Mouse (Mus musculus) liver, embryonic 12.5 days (tissue): ENCODE measurements at regions not wholly inside any gene's neighbourhood (a gene's known extent, or its start where the extent isn't known, plus 50 kb on each side); places are given as distances from the start of the nearest gene placed in this dataset.

Source experiments
- ATAC-seq: fragments of 200-750 bp; cut with Nextera tagmentation; 2 replicates; pipeline ENCODE4 v1.8.0; 2017; ENCODE audit warnings: moderate number of reproducible peaks, mild to moderate bottlenecking, moderate library complexity
- H3K27ac ChIP-seq: fragments of 300-500 bp; sonication (generic); 2 replicates; pipeline ENCODE4 v1.5.1; 2016; ENCODE audit warnings: mild to moderate bottlenecking
- H3K27me3 ChIP-seq: fragments of 300-500 bp; sonication (generic); replicated peaks from 2 replicates; pipeline ENCODE4 v1.6.1; 2016; ENCODE audit warnings: mild to moderate bottlenecking, moderate library complexity
- H3K36me3 ChIP-seq: fragments of 300-500 bp; sonication (generic); 2 replicates; pipeline ENCODE4 v1.6.1; 2016; ENCODE audit warnings: mild to moderate bottlenecking, moderate library complexity
- H3K4me1 ChIP-seq: fragments of 300-500 bp; sonication (generic); 2 replicates; pipeline ENCODE4 v1.6.1; 2016
- H3K4me2 ChIP-seq: fragments of 300-500 bp; sonication (generic); 2 replicates; pipeline ENCODE4 v1.6.1; 2016; ENCODE audit warnings: mild to moderate bottlenecking, moderate library complexity
- H3K4me3 ChIP-seq: fragments of 300-500 bp; sonication (generic); 2 replicates; pipeline ENCODE4 v1.5.1; 2016; ENCODE audit warnings: mild to moderate bottlenecking, moderate library complexity
- H3K9ac ChIP-seq: fragments of 300-500 bp; sonication (generic); 2 replicates; pipeline ENCODE4 v1.6.1; 2016; ENCODE audit warnings: mild to moderate bottlenecking, moderate library complexity
- H3K9me3 ChIP-seq: fragments of 300-500 bp; sonication (generic); replicated peaks from 2 replicates; pipeline ENCODE4 v1.6.1; 2016; ENCODE audit warnings: mild to moderate bottlenecking, moderate library complexity
- WGBS: fragments of 180-500 bp; shearing (Covaris S2); methylation state at CpG from one replicate; pipeline ENCODE4 v1.1.7; 2016; ENCODE audit not compliant: insufficient replicate concordance; 5-methylcytosine and 5-hydroxymethylcytosine counted together

DNA sequence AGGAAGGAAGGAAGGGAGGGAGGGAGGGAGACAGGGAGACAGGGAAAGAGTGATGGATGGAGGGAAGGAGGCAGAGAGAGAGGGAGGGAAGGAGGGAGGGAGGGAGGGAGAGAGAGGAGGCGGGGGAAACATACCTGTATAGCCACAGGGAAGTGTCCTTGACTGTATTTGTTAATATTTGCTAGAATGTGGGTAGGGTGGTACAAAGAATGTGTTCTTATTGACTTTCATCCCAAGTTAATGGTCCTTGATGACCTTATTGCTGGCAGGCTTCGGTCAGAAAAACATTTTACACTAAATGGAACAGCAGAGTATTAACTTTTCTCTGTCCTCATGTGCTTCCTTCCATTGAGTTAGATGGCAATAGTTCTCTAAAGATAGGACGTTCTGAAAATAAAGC, 171.0 kb upstream of the Ctnnb1 start:
- no peak overlapping the region for H3K9ac ChIP-seq
- no peaks in the 10 kb centered on the region for H3K4me1 ChIP-seq
- no peak overlapping the region for H3K4me2 ChIP-seq
- ATAC-seq, result no peak
- H3K4me3 ChIP-seq, result no peak overlapping the region
- no peaks in the 10 kb centered on the region for H3K9me3 ChIP-seq
- H3K27ac ChIP-seq, result no peak overlapping the region
- WGBS, result 69% methylated on average over 3 of the region's 3 CpGs
- H3K27me3 ChIP-seq, result no peaks in the 10 kb centered on the region
- H3K36me3 ChIP-seq, result no peaks in the 10 kb centered on the region

DNA sequence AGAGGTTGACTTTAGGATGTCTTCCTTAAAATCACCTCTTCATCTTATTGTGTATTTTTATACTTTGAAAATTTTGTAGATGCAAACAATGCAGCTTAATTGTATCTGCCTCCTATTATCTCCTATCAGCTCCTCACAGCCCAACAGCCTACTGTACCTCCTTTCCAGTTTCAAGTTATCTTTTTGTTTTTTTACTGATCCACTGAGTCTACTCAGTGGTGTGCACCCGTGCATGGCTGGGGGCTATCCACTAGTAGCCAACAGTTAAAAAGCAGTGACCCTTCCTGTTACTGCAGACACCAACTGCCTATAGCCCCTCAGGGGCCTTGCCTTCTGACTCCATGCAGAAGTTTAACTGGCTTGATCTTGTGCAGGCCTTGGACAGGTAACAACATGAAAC, 170.4 kb upstream of the Ctnnb1 start:
- Histone ChIP-seq H3K9me3 (no peaks in the 10 kb centered on the region), H3K9ac (no peak overlapping the region), H3K27ac (no peak overlapping the region), H3K4me2 (no peak overlapping the region), H3K27me3 (no peaks in the 10 kb centered on the region), H3K4me1 (no peaks in the 10 kb centered on the region), H3K4me3 (no peak overlapping the region), H3K36me3 (no peaks in the 10 kb centered on the region)
- WGBS, result 38% methylated on average over 1 of the region's 1 CpGs
- ATAC-seq, result no peak

DNA sequence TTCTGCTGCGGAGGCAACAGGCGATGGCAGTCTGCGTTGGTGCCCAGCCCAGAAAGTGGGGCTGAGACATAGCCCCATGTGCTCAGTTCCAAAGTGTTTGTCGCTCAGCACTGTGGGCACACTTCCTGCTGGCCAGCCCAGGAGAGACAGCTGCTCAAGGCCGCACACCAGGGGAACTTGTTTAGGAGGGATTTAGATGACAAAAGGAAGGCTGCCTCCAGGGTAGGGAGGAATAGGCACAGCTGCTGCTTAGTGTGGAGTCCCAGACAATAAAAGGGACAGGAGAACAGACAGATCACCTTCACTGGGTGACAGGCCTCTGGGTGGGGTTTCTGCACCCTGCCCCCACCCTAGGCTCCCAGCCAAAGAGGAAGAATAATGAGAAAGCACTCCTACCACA, 169.2 kb upstream of the Ctnnb1 start:
- H3K36me3 ChIP-seq, result no peaks in the 10 kb centered on the region
- no peak overlapping the region for H3K4me3 ChIP-seq
- no peak overlapping the region for H3K4me2 ChIP-seq
- H3K27me3 ChIP-seq, result no peaks in the 10 kb centered on the region
- no peak overlapping the region for H3K9ac ChIP-seq
- no peaks in the 10 kb centered on the region for H3K4me1 ChIP-seq
- no peaks in the 10 kb centered on the region for H3K9me3 ChIP-seq
- no peak overlapping the region for H3K27ac ChIP-seq
- WGBS, result 59% methylated on average over 5 of the region's 5 CpGs
- no peak for ATAC-seq

DNA sequence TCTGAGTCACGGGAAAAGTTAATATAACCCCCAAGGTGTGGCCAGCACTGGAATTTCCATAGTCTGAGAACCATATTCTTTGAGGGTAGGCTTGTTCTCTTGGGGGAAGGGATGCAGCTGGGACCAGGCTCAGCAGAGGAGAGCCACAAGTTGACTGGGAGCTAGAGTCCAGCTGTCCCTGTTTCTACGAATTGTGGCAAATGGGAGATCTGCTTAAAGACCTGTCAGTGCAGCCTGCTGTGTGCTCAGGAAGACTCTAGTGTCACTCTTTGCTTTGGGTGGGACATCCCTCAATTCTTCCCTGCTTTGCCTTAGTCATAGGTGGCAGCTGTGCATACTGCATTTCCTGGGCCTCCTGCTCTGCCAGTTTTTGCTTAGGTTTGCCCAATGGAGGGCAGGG, 165.2 kb upstream of the Ctnnb1 start:
- ATAC-seq, result no peak
- no peaks in the 10 kb centered on the region for H3K27me3 ChIP-seq
- no peak overlapping the region for H3K9ac ChIP-seq
- no peak overlapping the region for H3K4me2 ChIP-seq
- WGBS, result 69% methylated on average over 2 of the region's 2 CpGs
- H3K27ac ChIP-seq, result no peak overlapping the region
- no peaks in the 10 kb centered on the region for H3K36me3 ChIP-seq
- no peak overlapping the region for H3K4me3 ChIP-seq
- no peaks in the 10 kb centered on the region for H3K4me1 ChIP-seq
- H3K9me3 ChIP-seq, result no peaks in the 10 kb centered on the region

DNA sequence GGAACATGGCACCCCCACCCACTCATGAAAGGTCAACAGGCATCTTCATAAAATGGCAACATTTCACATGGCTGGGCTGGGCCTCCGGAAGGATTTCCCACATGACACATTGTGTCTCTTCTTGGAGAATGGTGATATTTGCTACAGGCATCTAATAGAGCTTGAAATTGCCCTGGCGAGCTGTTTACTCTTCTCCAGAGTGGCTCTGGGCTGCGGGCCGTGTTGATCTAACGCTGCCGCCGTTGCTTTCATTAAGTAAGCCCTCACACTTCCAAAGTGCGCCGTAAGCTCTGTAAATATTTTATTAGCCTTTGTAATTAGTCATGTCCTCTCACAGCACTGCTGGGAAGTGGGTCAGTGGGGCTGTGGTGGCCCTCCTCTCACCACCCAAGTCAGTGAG, 164.4 kb upstream of the Ctnnb1 start:
- no peak overlapping the region for H3K9ac ChIP-seq
- H3K4me1 ChIP-seq, result no peaks in the 10 kb centered on the region
- H3K27ac ChIP-seq, result no peak overlapping the region
- no peak overlapping the region for H3K4me3 ChIP-seq
- H3K9me3 ChIP-seq, result no peaks in the 10 kb centered on the region
- H3K27me3 ChIP-seq, result no peaks in the 10 kb centered on the region
- no peak overlapping the region for H3K4me2 ChIP-seq
- ATAC-seq, result no peak
- 78% methylated on average over 9 of the region's 9 CpGs for WGBS
- no peaks in the 10 kb centered on the region for H3K36me3 ChIP-seq

DNA sequence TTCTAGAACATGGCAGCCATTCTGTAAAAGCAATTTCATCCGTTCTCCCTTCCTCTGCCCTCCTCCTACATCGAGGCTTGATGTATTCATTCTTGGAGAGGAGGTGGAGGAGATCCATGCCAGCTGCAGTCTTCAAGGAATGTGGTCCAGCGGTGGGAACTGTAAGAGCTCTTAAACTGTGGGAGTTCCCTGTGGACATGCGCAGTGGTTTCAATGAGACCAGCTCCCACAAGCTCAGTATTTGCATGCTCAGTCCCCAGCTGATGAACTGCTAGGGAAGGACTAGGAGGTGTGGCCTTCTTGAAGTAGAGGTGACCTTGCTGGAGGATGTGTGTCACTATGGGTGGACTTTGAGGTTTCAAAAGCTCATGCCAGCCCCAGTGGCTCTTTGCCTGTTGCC, 163.7 kb upstream of the Ctnnb1 start:
- WGBS, result 63% methylated on average over 4 of the region's 4 CpGs
- no peaks in the 10 kb centered on the region for H3K4me1 ChIP-seq
- no peak overlapping the region for H3K9ac ChIP-seq
- H3K36me3 ChIP-seq, result no peaks in the 10 kb centered on the region
- no peaks in the 10 kb centered on the region for H3K27me3 ChIP-seq
- H3K4me2 ChIP-seq, result no peak overlapping the region
- no peaks in the 10 kb centered on the region for H3K9me3 ChIP-seq
- ATAC-seq, result no peak
- no peak overlapping the region for H3K4me3 ChIP-seq
- no peak overlapping the region for H3K27ac ChIP-seq

DNA sequence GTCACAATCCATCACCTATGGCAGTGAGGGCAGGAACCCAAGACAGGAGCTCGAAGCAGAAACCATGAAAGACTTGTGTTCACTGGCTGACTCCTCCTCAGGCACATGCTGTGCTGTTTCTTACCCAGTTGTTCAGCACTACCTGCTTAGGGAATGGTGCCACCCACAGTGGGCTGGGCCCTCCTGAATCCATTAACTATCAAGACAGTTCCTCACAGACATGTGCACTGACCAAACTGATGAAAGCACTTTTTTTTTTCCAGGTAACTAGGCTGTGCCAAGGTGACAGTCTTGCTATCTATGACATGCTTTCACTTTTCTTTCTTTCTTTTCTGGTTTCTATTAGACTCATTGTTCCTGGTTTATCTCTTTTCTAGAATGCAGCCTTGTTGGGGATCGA, 162.1 kb upstream of the Ctnnb1 start:
- peaks cover 8% of the 10 kb centered on the region; the same call in 1 of the 2 replicates for H3K4me1 ChIP-seq
- H3K27ac ChIP-seq, result no peak overlapping the region
- no peaks in the 10 kb centered on the region for H3K36me3 ChIP-seq
- no peaks in the 10 kb centered on the region for H3K27me3 ChIP-seq
- 69% methylated on average over 2 of the region's 2 CpGs for WGBS
- ATAC-seq, result no peak
- H3K9me3 ChIP-seq, result no peaks in the 10 kb centered on the region
- no peak overlapping the region for H3K4me2 ChIP-seq
- no peak overlapping the region for H3K4me3 ChIP-seq
- no peak overlapping the region for H3K9ac ChIP-seq

DNA sequence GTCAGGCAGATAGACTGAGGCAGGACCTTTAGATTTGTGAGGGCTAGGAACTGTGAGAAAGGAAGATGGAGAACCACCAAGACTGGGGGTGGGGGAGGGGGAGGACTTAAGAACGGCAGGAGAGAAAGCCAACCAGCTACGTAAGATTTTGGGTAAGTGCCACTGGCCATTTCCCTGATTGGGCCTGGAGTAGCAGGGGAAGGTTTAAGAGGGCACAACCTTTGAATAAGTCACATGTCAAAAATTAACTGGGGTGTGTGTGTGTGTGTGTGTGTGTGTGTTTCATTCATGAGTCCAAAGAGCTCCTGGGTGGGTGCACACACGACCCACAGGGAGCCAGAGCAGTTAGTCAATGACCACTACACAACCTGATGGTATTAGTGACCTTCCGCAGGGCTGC, 161.6 kb upstream of the Ctnnb1 start:
- Histone ChIP-seq H3K36me3 (no peaks in the 10 kb centered on the region), H3K27ac (no peak overlapping the region), H3K4me1 (peaks cover 13% of the 10 kb centered on the region; the same call in 1 of the 2 replicates), H3K4me3 (no peak overlapping the region), H3K9ac (no peak overlapping the region), H3K4me2 (no peak overlapping the region), H3K27me3 (no peaks in the 10 kb centered on the region), H3K9me3 (no peaks in the 10 kb centered on the region)
- 61% methylated on average over 4 of the region's 4 CpGs for WGBS
- ATAC-seq, result no peak

DNA sequence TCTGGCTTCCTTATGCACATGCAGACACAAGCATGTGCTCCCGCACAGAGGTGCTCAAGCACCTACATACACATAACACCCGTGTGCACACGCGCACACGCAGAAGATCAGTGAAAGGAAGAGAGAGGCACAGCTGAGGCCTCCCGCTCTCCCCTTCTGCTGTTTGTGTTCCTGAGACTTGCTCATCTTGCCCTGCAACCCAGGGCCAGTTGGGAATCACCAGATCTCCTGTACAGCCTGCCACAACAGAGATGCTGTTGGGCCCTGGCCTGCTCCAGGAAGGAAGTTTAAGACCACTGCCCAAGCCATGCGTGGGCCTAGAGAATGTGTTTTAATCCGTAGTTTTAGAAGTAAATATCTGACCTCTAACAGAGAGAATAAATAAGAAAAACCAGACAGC, 160.0 kb upstream of the Ctnnb1 start:
- H3K27ac ChIP-seq, result no peak overlapping the region
- H3K27me3 ChIP-seq, result no peaks in the 10 kb centered on the region

DNA sequence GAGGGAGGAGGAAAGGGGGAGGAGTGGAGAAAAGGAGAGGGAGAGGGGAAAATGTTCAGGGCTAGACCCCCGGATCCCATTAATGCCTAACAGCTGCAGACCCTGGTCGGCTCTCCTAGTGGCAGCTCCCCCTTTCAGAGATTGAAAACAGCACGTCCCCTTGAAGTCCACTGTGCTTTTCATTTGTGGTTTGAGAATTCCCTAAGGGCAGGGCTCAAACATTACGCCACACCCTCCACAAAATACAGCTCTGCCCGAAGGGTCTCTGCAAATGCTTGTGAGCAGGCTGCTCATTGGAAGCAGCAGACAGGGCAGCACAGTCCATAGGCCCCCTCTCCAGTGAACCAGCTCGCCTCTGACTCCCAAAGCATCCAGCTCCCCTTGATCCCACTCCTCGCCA, 159.3 kb upstream of the Ctnnb1 start:
- Histone ChIP-seq H3K9me3 (no peaks in the 10 kb centered on the region), H3K27me3 (no peaks in the 10 kb centered on the region), H3K4me3 (no peak overlapping the region), H3K36me3 (no peaks in the 10 kb centered on the region), H3K9ac (no peak overlapping the region), H3K4me2 (no peak overlapping the region), H3K27ac (no peak overlapping the region), H3K4me1 (peaks cover 13% of the 10 kb centered on the region; the same call in 1 of the 2 replicates)
- no peak for ATAC-seq
- 52% methylated on average over 7 of the region's 7 CpGs for WGBS

More for the DNA sequence above, 160.0 kb upstream of the Ctnnb1 start:
- Histone ChIP-seq H3K4me2 (no peak overlapping the region), H3K9me3 (no peaks in the 10 kb centered on the region), H3K4me3 (no peak overlapping the region), H3K9ac (no peak overlapping the region), H3K4me1 (peaks cover 13% of the 10 kb centered on the region; the same call in 1 of the 2 replicates), H3K36me3 (no peaks in the 10 kb centered on the region)
- WGBS, result 75% methylated on average over 8 of the region's 8 CpGs
- no peak for ATAC-seq

DNA sequence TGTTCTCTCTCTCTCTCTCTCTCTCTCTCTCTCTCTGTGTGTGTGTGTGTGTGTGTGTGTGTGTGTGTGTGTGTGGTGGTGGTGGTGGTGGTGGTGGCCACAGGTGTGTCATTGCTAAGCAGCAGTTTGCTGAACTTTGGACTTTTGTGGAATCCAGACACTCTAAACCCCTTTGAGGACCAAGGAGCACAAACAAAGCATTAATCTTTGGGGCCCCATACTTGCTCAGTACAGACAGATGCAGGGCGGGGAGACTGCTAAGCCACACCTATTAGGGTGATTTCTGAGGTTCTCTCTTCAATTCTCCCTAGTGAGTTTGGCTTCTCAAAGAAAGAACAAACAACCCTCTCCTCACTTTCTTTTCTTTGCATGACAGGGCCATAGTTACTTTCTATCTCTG, 158.1 kb upstream of the Ctnnb1 start:
- H3K4me2 ChIP-seq, result no peak overlapping the region
- ATAC-seq, result no peak
- no peak overlapping the region for H3K9ac ChIP-seq
- H3K9me3 ChIP-seq, result no peaks in the 10 kb centered on the region
- no peak overlapping the region for H3K27ac ChIP-seq
- no peak overlapping the region for H3K4me3 ChIP-seq
- H3K4me1 ChIP-seq, result peaks cover 24% of the 10 kb centered on the region
- H3K36me3 ChIP-seq, result no peaks in the 10 kb centered on the region
- 36% methylated on average over 1 of the region's 1 CpGs for WGBS
- no peaks in the 10 kb centered on the region for H3K27me3 ChIP-seq

DNA sequence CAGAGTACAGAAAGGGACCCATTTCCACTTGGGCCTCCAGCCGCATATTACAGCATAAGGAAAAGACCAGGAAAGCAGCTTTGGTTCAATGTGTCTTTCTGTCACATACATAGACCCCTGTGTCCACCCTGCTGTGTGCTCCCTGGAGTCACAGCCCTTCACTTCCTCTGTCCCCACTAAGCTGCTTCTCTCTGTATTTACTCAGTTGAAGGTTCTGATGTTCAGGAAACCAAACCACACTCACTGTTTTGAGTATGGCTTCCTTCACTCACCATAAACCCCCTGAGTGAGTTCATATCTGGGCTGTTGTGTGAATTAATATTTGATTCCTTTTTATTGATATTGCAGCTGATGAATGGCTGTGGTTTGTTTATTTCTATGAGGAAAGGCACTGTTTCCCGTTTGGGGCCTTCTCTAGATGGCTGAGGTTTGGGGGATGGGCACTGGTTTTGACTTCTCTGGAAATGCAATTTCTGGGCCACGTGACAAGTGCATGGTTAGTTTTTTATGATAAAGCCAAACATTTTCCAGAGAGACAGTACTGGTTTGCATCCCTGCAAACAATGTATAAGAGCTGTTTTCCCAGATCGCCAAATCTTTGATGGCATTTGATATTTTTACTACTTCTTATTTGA, 157.0 kb upstream of the Ctnnb1 start:
- Histone ChIP-seq H3K4me2 (no peak overlapping the region), H3K9me3 (no peaks in the 10 kb centered on the region), H3K9ac (no peak overlapping the region), H3K27ac (no peak overlapping the region), H3K4me1 (peaks cover 35% of the 10 kb centered on the region), H3K36me3 (no peaks in the 10 kb centered on the region), H3K4me3 (no peak overlapping the region), H3K27me3 (no peaks in the 10 kb centered on the region)
- ATAC-seq, result no peak
- WGBS, result 33% methylated on average over 4 of the region's 4 CpGs

DNA sequence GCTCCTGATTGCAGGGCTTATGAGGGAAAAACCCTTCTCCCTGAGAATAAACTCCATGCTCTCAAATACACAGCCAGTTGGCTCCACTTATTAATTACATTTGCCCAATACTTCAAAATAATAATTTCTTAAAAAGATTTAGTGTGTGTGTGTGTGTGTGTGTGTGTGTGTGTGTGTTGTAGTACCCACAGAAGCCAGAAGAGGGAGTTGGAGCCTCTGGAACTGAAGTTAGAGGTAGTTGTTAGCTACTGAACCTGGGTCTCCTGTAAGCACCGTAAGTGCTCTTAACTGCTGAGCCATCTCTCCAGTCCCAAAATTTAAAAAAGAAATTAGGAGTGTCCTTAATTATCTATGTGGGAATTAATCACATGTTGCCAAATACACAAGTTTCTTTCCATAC, 154.8 kb upstream of the Ctnnb1 start:
- Histone ChIP-seq H3K36me3 (no peaks in the 10 kb centered on the region), H3K27ac (no peak overlapping the region), H3K9ac (no peak overlapping the region), H3K4me1 (peaks cover 37% of the 10 kb centered on the region), H3K9me3 (no peaks in the 10 kb centered on the region), H3K4me3 (no peak overlapping the region), H3K27me3 (no peaks in the 10 kb centered on the region; the same call in 1 of the 2 replicates), H3K4me2 (no peak overlapping the region)
- ATAC-seq, result no peak
- 90% methylated on average over 1 of the region's 1 CpGs for WGBS
